Mouse (Mus musculus) cortical plate, adult 2 months (tissue): ENCODE data around the gene Ctbp2. TPM values are rescaled to one million over a fixed set of nuclear protein-coding genes. Genes with fewer than 3 reads are reported as not detected.
"Not testable (repeated sequence)": the region's sequence is repeated elsewhere in the genome, so short reads cannot be mapped to it uniquely, and the experiment has no call there.

Experiments
- H3K27ac ChIP-seq: fragments of 200-500 bp; 2 replicates; pipeline ENCODE4 v1.5.1; 2012; ENCODE audit warnings: low read length, control low read depth, inconsistent platforms; ENCODE audit not compliant: insufficient read depth
- H3K4me1 ChIP-seq: fragments of 200-500 bp; 2 replicates; pipeline ENCODE4 v1.6.1; 2011; ENCODE audit warnings: low read length; ENCODE audit not compliant: control insufficient read depth, insufficient read depth
- H3K4me3 ChIP-seq: fragments of 200-500 bp; 2 replicates; pipeline ENCODE4 v1.5.1; 2011; ENCODE audit warnings: mild to moderate bottlenecking, low read length, control low read depth; ENCODE audit not compliant: insufficient read depth
- CTCF ChIP-seq: fragments of 200-500 bp; IDR thresholded peaks from 2 replicates; pipeline ENCODE4 v1.5.1; 2011; ENCODE audit warnings: mild to moderate bottlenecking, control low read depth, low read length; ENCODE audit not compliant: insufficient read depth; ENCODE audit errors: extremely low read depth
- POLR2A ChIP-seq: fragments of 200-500 bp; IDR thresholded peaks from 2 replicates; pipeline ENCODE4 v1.6.1; 2011; ENCODE audit warnings: mild to moderate bottlenecking, low read length, control low read depth; ENCODE audit not compliant: insufficient read depth; ENCODE audit errors: extremely low read depth
- polyA plus RNA-seq: library from polyadenylated mRNA; depleted of rRNA; stranded (reverse); fragments of >200 nt; gene quantifications from 2 replicates; pipeline ENCODE4 v1.2.3, GENCODE M21; 2012

The Ctbp2 gene
- polyA plus RNA-seq, 1 experiment: 26.6 TPM

DNA sequence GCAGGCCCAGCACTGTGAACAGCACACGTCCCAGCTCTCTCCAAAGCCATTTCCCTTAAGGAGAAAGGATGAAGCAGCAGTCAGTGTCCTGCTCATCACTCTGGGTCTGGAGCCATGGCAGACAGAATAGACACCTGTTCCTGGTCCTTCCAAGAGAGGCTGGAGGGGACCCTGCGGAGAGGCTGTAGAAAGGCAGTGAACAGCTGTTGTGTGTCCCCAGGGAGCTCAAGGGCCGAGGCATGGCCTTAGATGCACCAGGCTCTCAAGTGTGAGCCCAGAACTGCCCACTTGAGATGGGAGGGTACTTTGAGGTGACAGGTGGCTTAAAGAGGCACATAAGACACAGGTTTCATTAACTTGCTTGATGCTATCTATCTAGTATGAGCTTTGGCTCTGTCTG, 21.6 kb downstream of the Ctbp2 start:
- TF ChIP-seq CTCF (no peak), POLR2A (no peak)
- H3K27ac ChIP-seq: no peak overlapping the region
- H3K4me1 ChIP-seq: no peaks in the 10 kb centered on the region; the same call in 1 of the 2 replicates
- H3K4me3 ChIP-seq: no peak overlapping the region

DNA sequence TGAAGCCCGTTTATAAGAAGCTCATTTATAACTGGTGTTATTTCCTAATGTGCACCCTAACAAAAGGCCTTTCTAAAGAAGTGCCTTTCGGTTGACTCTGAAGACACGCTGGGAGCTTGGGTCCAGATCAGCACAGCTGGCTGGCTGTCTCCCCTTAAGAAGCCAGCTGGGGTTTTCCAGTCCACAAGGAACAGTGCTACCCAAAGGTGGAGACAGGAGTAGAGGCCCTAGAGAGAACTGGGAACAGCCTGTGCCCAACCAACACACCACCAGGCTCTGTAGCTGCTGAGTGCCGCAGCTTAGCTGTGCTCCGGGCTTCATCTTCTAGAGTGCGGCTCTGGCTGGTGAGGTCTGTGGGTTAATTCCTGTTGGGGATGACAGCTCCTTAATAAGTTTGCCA, 23.1 kb downstream of the Ctbp2 start:
- no peak overlapping the region for H3K27ac ChIP-seq
- no peak overlapping the region for H3K4me3 ChIP-seq
- no peaks in the 10 kb centered on the region; the same call in 1 of the 2 replicates for H3K4me1 ChIP-seq
- TF ChIP-seq POLR2A (no peak), CTCF (no peak)

DNA sequence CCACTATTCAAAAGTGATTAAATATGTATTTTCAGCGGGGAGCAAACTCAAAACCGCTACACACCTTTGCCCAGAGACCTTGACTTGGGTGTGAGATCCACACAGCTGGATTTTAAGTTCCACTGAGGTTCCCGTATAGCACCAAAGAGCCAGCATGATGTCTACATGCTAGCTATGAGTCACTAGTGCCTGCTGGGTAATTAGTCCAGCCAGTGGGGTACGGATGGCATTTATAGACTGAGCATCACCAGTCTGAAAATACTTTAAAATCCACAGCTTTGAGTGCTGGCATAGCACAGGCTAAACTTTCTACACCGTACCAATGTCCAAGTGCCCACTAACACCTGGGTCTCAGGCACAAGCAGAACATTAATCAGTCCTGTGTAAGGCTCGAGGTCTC, 24.0 kb downstream of the Ctbp2 start:
- H3K27ac ChIP-seq: no peak overlapping the region
- H3K4me1 ChIP-seq: no peaks in the 10 kb centered on the region; the same call in 1 of the 2 replicates
- no peak for TF ChIP-seq POLR2A

DNA sequence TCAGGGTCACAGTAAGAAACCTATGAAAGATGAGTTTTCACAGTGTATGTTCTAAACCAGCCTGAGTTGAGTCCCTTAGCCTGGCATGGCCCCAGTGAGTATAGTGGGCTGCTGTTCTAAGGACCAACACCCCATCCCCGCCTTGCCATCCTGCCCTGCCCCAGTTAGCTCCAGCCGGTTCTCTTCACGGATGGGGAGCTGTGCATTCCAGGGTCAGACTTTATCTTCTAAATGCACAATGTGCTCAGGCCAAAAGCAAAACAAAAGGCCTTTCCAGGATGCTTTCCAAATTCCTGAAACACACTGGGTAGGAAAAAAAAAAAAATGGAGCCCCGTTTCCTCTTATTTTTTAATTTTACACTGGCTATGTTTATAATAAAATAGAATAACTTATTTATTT, 24.9 kb downstream of the Ctbp2 start:
- TF ChIP-seq CTCF (no peak), POLR2A (no peak)
- Histone ChIP-seq H3K4me1 (no peaks in the 10 kb centered on the region; the same call in 1 of the 2 replicates), H3K4me3 (no peak overlapping the region), H3K27ac (no peak overlapping the region)

More for the DNA sequence above, 24.0 kb downstream of the Ctbp2 start:
- no peak overlapping the region for H3K4me3 ChIP-seq

- no peak for TF ChIP-seq CTCF
- TF ChIP-seq POLR2A: no peak
- Histone ChIP-seq H3K27ac (no peak overlapping the region), H3K4me3 (no peak overlapping the region), H3K4me1 (no peaks in the 10 kb centered on the region; the same call in 1 of the 2 replicates)
Observed at GRCm38 (mm10) chr7:133098118-133098793, 25.9 kb downstream of the Ctbp2 start.

- H3K4me3 ChIP-seq, H3K27ac ChIP-seq, H3K4me1 ChIP-seq: not testable (repeated sequence)
Observed at GRCm38 (mm10) chr7:133095610-133096009, 28.5 kb downstream of the Ctbp2 start.

DNA sequence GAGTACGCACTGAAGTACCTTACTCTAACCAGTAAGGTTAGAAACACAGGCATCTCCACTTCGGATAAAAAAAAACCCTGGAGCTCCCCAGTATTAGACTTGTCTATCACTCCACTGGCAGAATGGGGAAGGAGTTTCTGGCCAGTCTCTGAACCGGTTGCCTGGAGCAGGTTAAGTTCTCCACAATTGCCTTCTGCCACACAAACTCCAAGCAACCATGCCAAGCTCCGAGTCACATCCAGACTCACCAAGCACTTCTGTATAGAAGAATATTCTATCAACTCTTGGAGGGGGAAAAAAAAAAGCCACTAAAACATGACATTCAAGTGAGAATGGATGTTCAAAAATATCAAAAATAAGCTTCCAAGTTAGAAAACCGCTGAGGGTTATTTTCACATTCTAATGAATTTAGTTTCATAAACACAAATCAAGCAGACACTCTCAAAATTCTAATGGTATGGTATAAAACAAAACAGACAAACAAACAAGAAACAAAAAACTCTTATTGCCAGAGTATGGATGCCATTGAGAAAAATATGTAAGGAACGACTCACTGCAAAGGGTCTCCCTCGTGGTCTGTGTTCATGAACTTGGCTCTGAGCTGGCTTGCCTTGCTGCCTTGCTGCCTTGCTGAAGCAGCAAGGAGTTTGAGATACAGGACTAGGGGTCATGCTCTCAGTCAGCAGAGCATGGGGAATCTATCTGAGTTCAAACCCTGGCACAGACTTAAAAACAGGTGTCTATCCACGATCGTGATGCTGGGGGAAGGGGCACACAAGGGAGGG, 29.3 kb downstream of the Ctbp2 start:
- Histone ChIP-seq H3K27ac (no peak overlapping the region), H3K4me3 (no peak overlapping the region), H3K4me1 (peaks cover 6% of the 10 kb centered on the region)
- no peak for TF ChIP-seq CTCF
- no peak for TF ChIP-seq POLR2A

DNA sequence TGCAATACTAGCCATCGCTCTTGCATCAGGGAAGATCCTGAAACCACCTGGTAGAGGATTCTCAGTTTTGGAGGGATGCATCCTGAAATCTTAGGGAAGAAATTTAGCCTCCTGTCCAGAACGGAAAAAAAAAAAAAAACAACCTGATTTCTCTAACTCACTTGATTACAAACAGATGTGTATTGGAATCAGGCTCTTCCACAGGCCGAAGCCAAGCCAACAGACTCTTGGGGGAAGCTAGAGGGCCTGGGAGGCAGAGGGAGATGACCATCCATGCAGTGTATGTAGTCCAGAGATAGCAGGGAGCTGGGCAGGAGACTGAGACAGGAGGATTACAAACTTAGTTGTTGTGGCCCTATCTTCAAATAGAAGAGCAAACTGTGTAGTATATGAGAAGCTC, 30.0 kb downstream of the Ctbp2 start:
- no peak overlapping the region for H3K27ac ChIP-seq
- TF ChIP-seq CTCF: no peak
- H3K4me3 ChIP-seq: no peak overlapping the region

DNA sequence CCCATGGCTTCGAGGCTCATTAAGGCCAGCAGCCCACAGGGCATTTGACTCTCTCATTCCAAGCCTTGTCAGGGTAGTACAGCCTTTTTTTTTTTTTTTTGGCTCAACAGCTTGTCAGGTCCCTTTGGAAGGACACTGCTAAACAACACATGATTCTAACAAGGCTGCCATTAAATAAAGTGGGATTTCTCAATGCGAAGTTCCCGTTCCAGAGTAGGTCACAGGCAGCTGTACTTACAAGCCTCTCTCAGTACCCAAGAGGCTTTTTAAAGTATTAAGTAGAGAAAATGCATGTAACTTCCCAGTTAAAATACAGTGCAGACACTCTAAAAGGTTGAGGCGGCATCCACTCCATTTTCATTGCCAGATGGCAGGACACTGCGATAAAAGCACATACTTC, 30.4 kb downstream of the Ctbp2 start:
- peaks cover 9% of the 10 kb centered on the region for H3K4me1 ChIP-seq
- H3K27ac ChIP-seq: no peak overlapping the region
- H3K4me3 ChIP-seq: no peak overlapping the region
- TF ChIP-seq POLR2A (no peak), CTCF (no peak)

More for the DNA sequence above, 30.0 kb downstream of the Ctbp2 start:
- H3K4me1 ChIP-seq: peaks cover 9% of the 10 kb centered on the region

DNA sequence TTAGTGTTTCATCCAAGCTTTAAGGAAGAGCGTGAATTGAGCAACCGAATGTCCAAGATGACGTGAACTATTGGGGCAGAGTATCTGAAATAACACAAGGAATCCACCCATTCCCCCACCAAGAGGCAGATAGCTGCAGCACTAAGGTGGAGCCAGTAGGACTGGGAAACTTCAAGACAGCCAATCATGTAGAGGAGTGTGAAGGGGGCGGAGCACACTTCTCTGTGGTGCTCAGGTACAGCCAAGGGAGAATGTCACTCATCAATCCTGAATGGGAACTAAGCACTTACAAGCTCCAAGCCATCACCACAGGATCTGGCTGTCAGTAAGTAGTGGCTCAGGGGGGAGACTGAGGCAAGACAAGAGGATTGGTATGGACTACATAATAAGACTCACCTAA, 33.5 kb downstream of the Ctbp2 start:
- Histone ChIP-seq H3K4me3 (no peak overlapping the region), H3K27ac (no peak overlapping the region), H3K4me1 (peaks cover 9% of the 10 kb centered on the region)
- no peak for TF ChIP-seq POLR2A
- TF ChIP-seq CTCF: no peak
